Mouse (Mus musculus) liver, adult 2 months (tissue): ENCODE measurements at regions not wholly inside any gene's neighbourhood (a gene's known extent, or its start where the extent isn't known, plus 50 kb on each side); places are given as distances from the start of the nearest gene placed in this dataset.

Experiments used
- DNase-seq: peaks from one replicate; pipeline ENCODE4 v3.0.0-alpha.2; 2011; ENCODE audit warnings: low read depth, low spot score; ENCODE audit errors: extremely low read depth
- H3K27ac ChIP-seq: fragments of 200-500 bp; replicated peaks from 2 replicates; pipeline ENCODE4 v1.5.1; 2012; ENCODE audit warnings: low read depth, mild to moderate bottlenecking, control low read depth, inconsistent platforms, low read length; ENCODE audit not compliant: insufficient read depth
- H3K27me3 ChIP-seq: fragments of 200-500 bp; 2 replicates; pipeline ENCODE4 v1.6.1; 2012; ENCODE audit warnings: mild to moderate bottlenecking, moderate library complexity, low read length, inconsistent platforms; ENCODE audit not compliant: control insufficient read depth, insufficient read depth
- H3K36me3 ChIP-seq: fragments of 200-500 bp; 2 replicates; pipeline ENCODE4 v1.6.1; 2012; ENCODE audit warnings: low read length, inconsistent platforms; ENCODE audit not compliant: control insufficient read depth, insufficient read depth
- H3K4me1 ChIP-seq: fragments of 200-500 bp; 2 replicates; pipeline ENCODE4 v1.6.1; 2011; ENCODE audit warnings: low read length; ENCODE audit not compliant: control insufficient read depth, insufficient read depth
- H3K4me3 ChIP-seq: fragments of 200-500 bp; 2 replicates; pipeline ENCODE4 v1.5.1; 2011; ENCODE audit warnings: low read depth, mild to moderate bottlenecking, control low read depth, low read length, moderate library complexity; ENCODE audit not compliant: insufficient read depth
- H3K79me2 ChIP-seq: fragments of 200-500 bp; 2 replicates; pipeline ENCODE4 v1.6.1; 2012; ENCODE audit warnings: inconsistent platforms, mild to moderate bottlenecking, low read length, moderate library complexity; ENCODE audit not compliant: control insufficient read depth, insufficient read depth
- H3K9ac ChIP-seq: fragments of 200-500 bp; 2 replicates; pipeline ENCODE4 v1.6.1; 2012; ENCODE audit warnings: low read depth, mild to moderate bottlenecking, control low read depth, inconsistent platforms, low read length
- CTCF ChIP-seq: fragments of 200-500 bp; IDR thresholded peaks from 2 replicates; pipeline ENCODE4 v1.5.1; 2011; ENCODE audit warnings: low read depth, low read length, control low read depth
- POLR2A ChIP-seq: fragments of 200-500 bp; IDR thresholded peaks from 2 replicates; pipeline ENCODE4 v1.6.1; 2011; ENCODE audit warnings: low read length, control low read depth; ENCODE audit not compliant: insufficient read depth; ENCODE audit errors: extremely low read depth
- WGBS: fragments of 180-500 bp; shearing (Covaris S2); methylation state at CpG from one replicate; pipeline ENCODE4 v1.1.7; 2018; 5-methylcytosine and 5-hydroxymethylcytosine counted together

- DNase-seq: no peak
- Histone ChIP-seq H3K9ac (no peak overlapping the region), H3K36me3 (no peaks in the 10 kb centered on the region), H3K27ac (no peak overlapping the region), H3K4me1 (no peaks in the 10 kb centered on the region), H3K4me3 (no peak overlapping the region), H3K27me3 (no peaks in the 10 kb centered on the region), H3K79me2 (no peaks in the 10 kb centered on the region)
- no peak for TF ChIP-seq CTCF
- TF ChIP-seq POLR2A: no peak
- WGBS: 70% methylated on average over 5 of the region's 5 CpGs
Measured at GRCm38 (mm10) chr12:97929877-97930276, 329.4 kb downstream of the Galc start.

GRCm38 (mm10) chr12:97927036-97927435, 332.2 kb downstream of the Galc start:
- WGBS: 83% methylated on average over 1 of the region's 1 CpGs
- H3K79me2 ChIP-seq: no peaks in the 10 kb centered on the region

DNA sequence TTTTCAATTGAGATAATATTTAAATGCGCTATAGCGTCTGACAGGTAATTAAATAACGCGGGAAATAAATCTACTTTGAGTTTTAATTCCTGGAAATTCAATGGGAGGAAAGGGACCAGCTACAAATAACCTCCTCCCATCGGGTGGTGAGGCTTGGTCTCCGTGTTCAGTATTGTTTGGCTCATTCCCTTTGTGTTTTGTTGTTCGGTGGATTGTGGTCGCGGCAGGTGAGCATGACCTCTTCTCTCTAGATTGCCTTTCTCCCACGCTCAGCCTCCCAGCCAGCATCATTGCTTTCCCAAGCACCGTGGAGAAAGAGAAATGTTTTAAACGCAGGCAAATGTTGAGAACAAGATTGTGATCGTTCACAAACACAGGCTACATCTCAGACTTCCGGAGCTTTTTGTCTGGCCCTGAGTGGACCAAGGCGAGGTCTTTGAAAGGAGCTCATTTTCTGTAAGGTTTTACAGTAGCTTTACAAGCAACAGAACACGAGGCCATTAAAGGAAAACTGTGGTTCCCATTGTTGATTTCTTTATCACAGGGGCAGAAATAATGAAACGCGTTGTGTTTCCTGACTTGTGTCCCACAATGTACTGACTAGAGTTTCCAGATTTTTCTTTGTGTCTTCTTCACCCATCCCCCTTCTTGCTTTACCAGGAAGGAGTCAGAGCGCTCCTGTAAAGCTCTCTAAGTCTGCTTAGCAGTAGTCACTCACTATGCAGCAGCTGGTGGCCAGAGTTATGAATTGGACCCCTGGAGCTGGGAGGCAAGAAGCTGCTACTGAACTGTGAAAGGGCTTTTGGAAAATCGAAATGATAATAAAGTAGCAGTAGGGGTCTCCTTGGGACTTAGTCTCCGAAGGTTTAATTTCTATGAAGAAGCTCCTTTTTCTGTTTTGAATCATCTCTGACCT, 337.7 kb downstream of the Galc start:
- H3K27ac ChIP-seq: no peak overlapping the region
- TF ChIP-seq CTCF (no peak), POLR2A (no peak)
- H3K79me2 ChIP-seq: no peaks in the 10 kb centered on the region
- H3K36me3 ChIP-seq: no peaks in the 10 kb centered on the region
- 78% methylated on average over 21 of the region's 21 CpGs for WGBS
- H3K9ac ChIP-seq: no peak overlapping the region
- no peaks in the 10 kb centered on the region for H3K27me3 ChIP-seq
- H3K4me3 ChIP-seq: no peak overlapping the region
- H3K4me1 ChIP-seq: no peaks in the 10 kb centered on the region
- no peak for DNase-seq

More at GRCm38 (mm10) chr12:97927036-97927435, 332.2 kb downstream of the Galc start:
- Histone ChIP-seq H3K36me3 (no peaks in the 10 kb centered on the region), H3K27me3 (no peaks in the 10 kb centered on the region), H3K9ac (no peak overlapping the region), H3K27ac (no peak overlapping the region), H3K4me1 (no peaks in the 10 kb centered on the region), H3K4me3 (no peak overlapping the region)
- DNase-seq: no peak
- TF ChIP-seq CTCF: no peak
- no peak for TF ChIP-seq POLR2A

DNA sequence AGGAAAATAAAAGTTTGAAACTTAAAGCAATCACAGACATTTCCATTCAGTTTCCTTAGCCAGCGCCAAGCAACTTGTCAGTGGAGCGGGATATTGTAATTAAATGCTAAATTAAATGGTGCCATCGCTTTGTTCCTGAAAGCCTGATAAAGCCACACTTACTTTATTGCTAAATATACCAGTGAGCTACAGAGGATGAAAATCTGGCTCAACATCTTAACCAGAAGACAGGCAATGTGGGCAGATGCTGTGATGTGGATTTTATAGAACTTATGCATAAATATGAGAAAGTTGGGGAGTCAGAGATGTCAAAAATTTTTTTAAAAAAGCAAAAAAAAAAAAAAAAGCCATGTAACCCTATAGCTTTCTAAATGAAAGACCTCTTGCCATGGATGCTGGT, 340.8 kb downstream of the Galc start:
- Histone ChIP-seq H3K36me3 (no peaks in the 10 kb centered on the region), H3K4me3 (no peak overlapping the region), H3K9ac (no peak overlapping the region), H3K27ac (no peak overlapping the region), H3K4me1 (no peaks in the 10 kb centered on the region), H3K27me3 (no peaks in the 10 kb centered on the region), H3K79me2 (no peaks in the 10 kb centered on the region)
- no peak for DNase-seq
- 91% methylated on average over 3 of the region's 3 CpGs for WGBS
- TF ChIP-seq POLR2A: no peak
- no peak for TF ChIP-seq CTCF

DNA sequence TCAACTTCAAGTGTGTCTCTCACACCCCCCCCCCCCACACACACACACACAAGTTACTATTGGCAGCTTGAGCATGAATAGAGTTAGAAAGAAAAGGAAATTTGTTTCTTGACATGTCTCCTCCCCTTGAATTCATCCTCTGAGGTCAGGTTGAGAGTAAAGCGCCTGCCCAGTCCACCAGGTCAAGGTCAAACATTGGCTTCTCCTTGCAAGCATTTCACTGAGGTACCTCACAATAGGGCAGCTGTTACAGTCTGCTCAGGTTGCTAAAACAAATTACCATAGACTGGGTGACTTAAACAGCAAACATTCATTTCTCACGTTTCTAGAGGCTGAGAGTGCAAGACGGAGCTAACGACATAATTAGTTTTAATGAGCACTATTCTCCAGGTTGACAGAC, 344.2 kb downstream of the Galc start:
- Histone ChIP-seq H3K4me3 (no peak overlapping the region), H3K36me3 (no peaks in the 10 kb centered on the region), H3K4me1 (no peaks in the 10 kb centered on the region), H3K79me2 (no peaks in the 10 kb centered on the region), H3K27me3 (no peaks in the 10 kb centered on the region), H3K27ac (no peak overlapping the region), H3K9ac (no peak overlapping the region)
- no peak for TF ChIP-seq CTCF
- no peak for TF ChIP-seq POLR2A
- DNase-seq: no peak
- WGBS: 80% methylated on average over 4 of the region's 4 CpGs

DNA sequence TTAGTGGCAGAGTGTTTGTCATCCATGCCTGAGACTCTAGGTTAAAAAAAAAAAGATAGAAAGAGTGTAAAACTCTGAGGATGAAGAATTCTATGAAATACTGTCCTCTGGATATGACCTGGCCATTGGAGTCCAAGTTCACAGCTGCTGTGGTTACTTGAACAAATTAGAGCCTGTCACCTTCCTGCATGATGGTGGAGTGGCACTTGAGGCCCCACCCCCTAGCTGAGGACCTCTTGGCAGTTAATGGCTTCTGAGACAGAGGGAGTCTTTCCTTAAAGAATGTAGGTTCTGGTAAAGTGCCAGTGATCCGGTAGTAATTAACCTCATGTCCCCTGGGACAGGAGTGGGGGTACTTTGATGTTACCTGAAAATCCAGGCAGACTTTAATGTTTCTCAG, 346.5 kb downstream of the Galc start:
- H3K9ac ChIP-seq: no peak overlapping the region
- H3K4me1 ChIP-seq: no peaks in the 10 kb centered on the region
- no peaks in the 10 kb centered on the region for H3K27me3 ChIP-seq
- WGBS: 88% methylated on average over 1 of the region's 1 CpGs
- H3K4me3 ChIP-seq: no peak overlapping the region
- no peak overlapping the region for H3K27ac ChIP-seq
- TF ChIP-seq POLR2A (no peak), CTCF (no peak)
- H3K79me2 ChIP-seq: no peaks in the 10 kb centered on the region
- no peak for DNase-seq
- H3K36me3 ChIP-seq: no peaks in the 10 kb centered on the region
